Mouse (Mus musculus): ENCODE measurements around the gene Arrdc3.

GRCm38 (mm10) chr13:80887842-80888241, 4.7 kb downstream of the Arrdc3 start:
- TF ChIP-seq CTCF (IDR thresholded peaks at IDR 0.05; ENCODE audit: low read depth) (no peak), EP300 (optimal IDR thresholded peaks at IDR 0.05) (no peak)

All from stomach, postnatal 0 days (tissue).